Comparison of ENCODE assay signal across 26 mouse cellular contexts in genomic region chr16:25953359-25953758, GRCm38 (mm10).
DNase-seq lines count a peak whose midpoint lies in the region; ATAC-seq lines count a peak whose summit lies in the region.
"Had no signal": no experiment of that assay in that cellular context is flagged by ENCODE, and none has a peak within 500 bp of the region (broad histone marks: within the 10 kb centered on the region; RNA-seq: fewer than 3 reads in every experiment).

No protein-coding gene starts in this region.

- peak; percentile 63; the same call in 1 of the 2 replicates for ATAC-seq in kidney, embryonic 16.5 days (ENCODE audit: low FRiP score, low TSS enrichment)
- ATAC-seq in midbrain, embryonic 14.5 days (ENCODE audit: low FRiP score, low TSS enrichment): 0 out of 2 replicates have a peak, but pooled peaks have one; percentile 22
- ATAC-seq in midbrain, embryonic 13.5 days: no peak
- ATAC-seq: activated CD4-positive, CD25-positive, alpha-beta regulatory T cell, adult 4 months; CD4-positive, CD25-positive, alpha-beta regulatory T cell, adult 4 months; forebrain, embryonic 15.5 days; hindbrain, postnatal 0 days had no signal

- no peak overlapping the region for H3K4me2 ChIP-seq in kidney, embryonic 16.5 days (replicated peaks; ENCODE audit: low read depth, low read length)
- H3K4me2 ChIP-seq in midbrain, embryonic 14.5 days (ENCODE audit: low read length): no peak overlapping the region
- H3K4me2 ChIP-seq in midbrain, embryonic 13.5 days (replicated peaks): no peak overlapping the region
- H3K4me2 ChIP-seq: embryonic facial prominence, embryonic 12.5 days; embryonic facial prominence, embryonic 15.5 days; forebrain, embryonic 12.5 days; forebrain, embryonic 15.5 days; heart, embryonic 12.5 days; heart, embryonic 15.5 days; hindbrain, embryonic 14.5 days had no signal

- no peaks in the 10 kb centered on the region for H3K4me1 ChIP-seq in kidney, embryonic 16.5 days (ENCODE audit: insufficient read depth, low read length)
- no peaks in the 10 kb centered on the region for H3K4me1 ChIP-seq in midbrain, embryonic 14.5 days (ENCODE audit: control insufficient read depth, insufficient read depth, low read length)
- H3K4me1 ChIP-seq in midbrain, embryonic 13.5 days (replicated peaks): no peaks in the 10 kb centered on the region
- H3K4me1 ChIP-seq: embryonic facial prominence, embryonic 15.5 days; forebrain, embryonic 12.5 days; forebrain, embryonic 15.5 days; heart, embryonic 12.5 days; heart, embryonic 15.5 days had no signal

- H3K27ac ChIP-seq in kidney, embryonic 16.5 days (ENCODE audit: low read length): no peak overlapping the region
- H3K27ac ChIP-seq in midbrain, embryonic 14.5 days (replicated peaks; ENCODE audit: low read depth, low read length): no peak overlapping the region
- no peak overlapping the region for H3K27ac ChIP-seq in midbrain, embryonic 13.5 days
- H3K27ac ChIP-seq: embryonic facial prominence, embryonic 12.5 days; embryonic facial prominence, embryonic 15.5 days; forebrain, embryonic 12.5 days; forebrain, embryonic 15.5 days; heart, embryonic 15.5 days; hindbrain, embryonic 14.5 days; hindbrain, postnatal 0 days had no signal

- no peaks in the 10 kb centered on the region for H3K9me3 ChIP-seq in kidney, embryonic 16.5 days (ENCODE audit: low read length)
- H3K9me3 ChIP-seq in midbrain, embryonic 14.5 days (ENCODE audit: control insufficient read depth, low read length): no peaks in the 10 kb centered on the region
- H3K9me3 ChIP-seq in midbrain, embryonic 13.5 days: no peaks in the 10 kb centered on the region
- H3K9me3 ChIP-seq: embryonic facial prominence, embryonic 12.5 days; embryonic facial prominence, embryonic 15.5 days; forebrain, embryonic 12.5 days; forebrain, embryonic 15.5 days; heart, embryonic 12.5 days; heart, embryonic 15.5 days had no signal

- H3K27me3 ChIP-seq in kidney, embryonic 16.5 days (ENCODE audit: insufficient read depth, low read length): no peaks in the 10 kb centered on the region
- no peaks in the 10 kb centered on the region for H3K27me3 ChIP-seq in midbrain, embryonic 14.5 days (ENCODE audit: control insufficient read depth, insufficient read depth, low read length)
- no peaks in the 10 kb centered on the region for H3K27me3 ChIP-seq in midbrain, embryonic 13.5 days
- H3K27me3 ChIP-seq: embryonic facial prominence, embryonic 12.5 days; embryonic facial prominence, embryonic 15.5 days; forebrain, embryonic 12.5 days; forebrain, embryonic 15.5 days; heart, embryonic 12.5 days had no signal

- no peak overlapping the region for H3K4me3 ChIP-seq in kidney, embryonic 16.5 days (ENCODE audit: low read length)
- H3K4me3 ChIP-seq in midbrain, embryonic 14.5 days (replicated peaks; ENCODE audit: low read depth, low read length): no peak overlapping the region
- H3K4me3 ChIP-seq in midbrain, embryonic 13.5 days (replicated peaks): no peak overlapping the region
- H3K4me3 ChIP-seq: embryonic facial prominence, embryonic 12.5 days; embryonic facial prominence, embryonic 15.5 days; forebrain, embryonic 12.5 days; forebrain, embryonic 15.5 days; heart, embryonic 12.5 days; heart, embryonic 15.5 days had no signal

- 37% methylated on average over 5 of the region's 5 CpGs for WGBS in kidney, embryonic 16.5 days
- 88% methylated on average over 5 of the region's 5 CpGs for WGBS in midbrain, embryonic 14.5 days
- WGBS in midbrain, embryonic 13.5 days: 90% methylated on average over 5 of the region's 5 CpGs

- intact Hi-C loops in heart, postnatal 25 days (cut with DNase I): no loop called here

- no peaks in the 10 kb centered on the region for H3K36me3 ChIP-seq in kidney, embryonic 16.5 days (ENCODE audit: insufficient read depth, low read length)
- H3K36me3 ChIP-seq in midbrain, embryonic 14.5 days (ENCODE audit: control insufficient read depth, insufficient read depth, low read length): no peaks in the 10 kb centered on the region
- no peaks in the 10 kb centered on the region for H3K36me3 ChIP-seq in midbrain, embryonic 13.5 days
- H3K36me3 ChIP-seq: embryonic facial prominence, embryonic 12.5 days; embryonic facial prominence, embryonic 15.5 days; forebrain, embryonic 12.5 days; forebrain, embryonic 15.5 days; heart, embryonic 12.5 days; heart, embryonic 15.5 days had no signal

- DNase-seq in kidney, adult 9 months: no peak
- DNase-seq in midbrain, embryonic 14.5 days: no peak
- peak; percentile 58 for DNase-seq in fat pad, adult 2 months (ENCODE audit: extremely low read depth, low read depth, low spot score)
- no peak for DNase-seq in heart, postnatal 25 days (ENCODE audit: low spot score)
- DNase-seq: adrenal gland, adult 8-10 months; adrenal gland, postnatal 25 days; cerebellum, adult 11-12 months; cerebellum, adult 8-10 months; cerebellum, postnatal 10 days; cerebellum, postnatal 36 days; gastrocnemius, postnatal 25 days; heart, adult 18-20 months; heart, postnatal 10 days; heart, postnatal 4 days had no signal

- H3K9ac ChIP-seq in kidney, embryonic 16.5 days (replicated peaks; ENCODE audit: low read length): no peak overlapping the region
- H3K9ac ChIP-seq in midbrain, embryonic 14.5 days (replicated peaks; ENCODE audit: low read length): no peak overlapping the region
- no peak overlapping the region for H3K9ac ChIP-seq in midbrain, embryonic 13.5 days (replicated peaks)
- H3K9ac ChIP-seq: embryonic facial prominence, embryonic 12.5 days; embryonic facial prominence, embryonic 15.5 days; forebrain, embryonic 12.5 days; forebrain, embryonic 15.5 days; heart, embryonic 12.5 days; heart, embryonic 15.5 days; hindbrain, embryonic 14.5 days had no signal
